Mouse (Mus musculus): ENCODE results near the gene Spred1. TPM values are rescaled to one million over a fixed set of nuclear protein-coding genes. Genes with fewer than 3 reads are reported as not detected.

Spred1 gene
- polyA plus RNA-seq (2015; fragmentation: Nextera tagmentation; extraction: Ambion mirVana) = 14.5 and 18.2 TPM in 2 replicates

GRCm38 (mm10) chr2:117121212-117121983 lies at the start of gene Spred1:
TSS of gene Spred1 (plus strand) at chr2:117121374.

Small RNAs within 50 kb of the gene (microRNA-seq; reads per million reads assigned to microRNA genes)
- 1,161 reads per million, percentile 78 among the genes with 10 or more reads in this experiment for gene Mir674 (ENCODE audit: borderline replicate concordance, insufficient number of aligned reads)

Other genes with a start within 250 kb of the Spred1 start
- not detected in 2 replicates for gene Tmco5, start 242.7 kb upstream of the Spred1 start, polyA plus RNA-seq (2015; fragmentation: Nextera tagmentation; extraction: Ambion mirVana)
- gene Fam98b, start 128.4 kb downstream of the Spred1 start, polyA plus RNA-seq (2015; fragmentation: Nextera tagmentation; extraction: Ambion mirVana) = 5.2 and 9.4 TPM in 2 replicates
- 0.68 and 1.8 TPM in 2 replicates for gene Rasgrp1, start 221.6 kb downstream of the Spred1 start, polyA plus RNA-seq (2015; fragmentation: Nextera tagmentation; extraction: Ambion mirVana)

Data from adrenal gland, postnatal 0 days (tissue).